Mouse (Mus musculus) midbrain, embryonic 10.5 days (tissue): ENCODE measurements around the gene Tomm70a. TPM values are rescaled to one million over a fixed set of nuclear protein-coding genes. Genes with fewer than 3 reads are reported as not detected.

Source experiments
- DNase-seq: peaks from one replicate; pipeline ENCODE4 v3.0.0-alpha.2; 2017; ENCODE audit warnings: low spot score
- H3K27ac ChIP-seq: fragments of 300-500 bp; sonication (generic); replicated peaks from 2 replicates; pipeline ENCODE4 v1.5.1; 2016; ENCODE audit warnings: mild to moderate bottlenecking
- H3K27me3 ChIP-seq: fragments of 300-500 bp; sonication (generic); 2 replicates; pipeline ENCODE4 v1.6.1; 2016; ENCODE audit warnings: low read depth, mild to moderate bottlenecking; ENCODE audit not compliant: poor library complexity, severe bottlenecking
- H3K36me3 ChIP-seq: fragments of 300-500 bp; sonication (generic); 2 replicates; pipeline ENCODE4 v1.6.1; 2016; ENCODE audit warnings: mild to moderate bottlenecking, moderate library complexity
- H3K4me1 ChIP-seq: fragments of 300-500 bp; sonication (generic); 2 replicates; pipeline ENCODE4 v1.6.1; 2016
- H3K4me3 ChIP-seq: fragments of 300-500 bp; sonication (generic); 2 replicates; pipeline ENCODE4 v1.5.1; 2016; ENCODE audit warnings: mild to moderate bottlenecking, moderate library complexity
- H3K9me3 ChIP-seq: fragments of 300-500 bp; sonication (generic); replicated peaks from 2 replicates; pipeline ENCODE4 v1.6.1; 2016; ENCODE audit warnings: mild to moderate bottlenecking
- WGBS: fragments of 180-500 bp; shearing (Covaris S2); methylation state at CpG from one replicate; pipeline ENCODE4 v1.1.7; 2016; 5-methylcytosine and 5-hydroxymethylcytosine counted together
- polyA plus RNA-seq: library from polyadenylated mRNA; unstranded; fragments of >200 nt; fragmentation: Nextera tagmentation; extraction: Ambion mirVana; gene quantifications from 2 replicates; pipeline ENCODE4 v1.2.1, GENCODE M21; 2016

Tomm70a gene
- polyA plus RNA-seq, 1 experiment from 2014 or later, result 51.0 TPM

DNA sequence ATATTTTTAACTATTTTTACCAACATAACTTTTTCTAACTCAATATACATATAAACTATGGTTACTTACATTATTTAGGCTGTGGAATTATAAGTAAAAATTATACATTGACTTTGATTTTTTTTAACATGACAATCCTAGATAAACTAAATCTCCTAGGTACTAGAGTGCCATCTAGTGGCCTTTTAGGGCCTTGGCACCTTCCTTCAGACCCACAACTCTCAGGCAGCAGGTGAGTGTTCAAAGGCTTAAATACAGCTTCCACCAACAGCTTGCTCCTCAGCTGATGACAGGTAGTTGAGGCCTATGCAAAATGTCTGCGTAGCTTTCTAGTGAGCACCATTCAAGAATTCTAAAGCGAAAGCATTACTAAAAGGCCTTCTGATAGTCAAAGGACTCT is 55.8 kb downstream of the Tomm70a start:
- no peak for DNase-seq
- H3K4me1 ChIP-seq, result peaks cover 4% of the 10 kb centered on the region; the same call in 1 of the 2 replicates
- no peaks in the 10 kb centered on the region for H3K9me3 ChIP-seq
- H3K4me3 ChIP-seq, result no peak overlapping the region
- H3K27ac ChIP-seq, result no peak overlapping the region
- H3K36me3 ChIP-seq, result peaks cover 44% of the 10 kb centered on the region
- H3K27me3 ChIP-seq, result no peaks in the 10 kb centered on the region
- WGBS, result 64% methylated on average over 2 of the region's 2 CpGs

GRCm38 (mm10) chr16:57177664-57178063 is 56.2 kb downstream of the Tomm70a start:
- 90% methylated on average over 10 of the region's 10 CpGs for WGBS
- H3K4me3 ChIP-seq, result no peak overlapping the region
- no peaks in the 10 kb centered on the region for H3K27me3 ChIP-seq
- H3K36me3 ChIP-seq, result peaks cover 44% of the 10 kb centered on the region
- no peak for DNase-seq
- H3K4me1 ChIP-seq, result peaks cover 4% of the 10 kb centered on the region; the same call in 1 of the 2 replicates
- H3K9me3 ChIP-seq, result no peaks in the 10 kb centered on the region
- H3K27ac ChIP-seq, result no peak overlapping the region

- no peaks in the 10 kb centered on the region for H3K9me3 ChIP-seq
- no peak for DNase-seq
- peaks cover 52% of the 10 kb centered on the region for H3K36me3 ChIP-seq
- no peak overlapping the region for H3K27ac ChIP-seq
- H3K27me3 ChIP-seq, result no peaks in the 10 kb centered on the region
- WGBS, result 89% methylated on average over 11 of the region's 11 CpGs
- H3K4me3 ChIP-seq, result no peak overlapping the region
- H3K4me1 ChIP-seq, result no peaks in the 10 kb centered on the region
These were observed 59.7 kb downstream of the Tomm70a start for GRCm38 (mm10) chr16:57181180-57181579.

- peaks cover 45% of the 10 kb centered on the region for H3K36me3 ChIP-seq
- H3K27me3 ChIP-seq, result no peaks in the 10 kb centered on the region
- WGBS, result 87% methylated on average over 5 of the region's 5 CpGs
- H3K4me1 ChIP-seq, result no peaks in the 10 kb centered on the region
- H3K4me3 ChIP-seq, result no peak overlapping the region
- no peak overlapping the region for H3K27ac ChIP-seq
- no peaks in the 10 kb centered on the region for H3K9me3 ChIP-seq
- DNase-seq, result no peak
These were observed 60.5 kb downstream of the Tomm70a start for GRCm38 (mm10) chr16:57182037-57182436.

- Histone ChIP-seq H3K4me3 (no peak overlapping the region), H3K27ac (no peak overlapping the region), H3K27me3 (no peaks in the 10 kb centered on the region), H3K9me3 (no peaks in the 10 kb centered on the region), H3K4me1 (no peaks in the 10 kb centered on the region), H3K36me3 (peaks cover 61% of the 10 kb centered on the region)
- no peak for DNase-seq
- 99% methylated on average over 4 of the region's 4 CpGs for WGBS
These were observed 65.1 kb downstream of the Tomm70a start for GRCm38 (mm10) chr16:57186618-57187017.

DNA sequence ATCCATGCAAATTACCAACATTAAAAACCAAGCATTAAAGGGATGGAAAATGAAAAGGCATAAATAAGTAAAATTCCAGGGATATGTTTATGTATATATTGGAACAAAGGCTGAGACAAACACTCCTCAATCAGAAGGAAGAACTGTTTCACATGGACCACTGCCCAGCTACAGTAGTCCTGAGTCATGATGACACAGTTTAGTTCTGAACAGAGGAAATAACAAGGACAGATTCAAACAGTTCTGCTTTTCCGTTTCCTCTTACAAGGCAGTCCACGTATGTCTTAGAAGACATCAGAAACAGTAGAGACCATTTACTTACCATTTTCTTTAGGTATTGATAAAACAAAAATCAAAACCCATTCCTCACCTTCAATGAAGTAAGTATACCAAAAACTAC is 68.0 kb downstream of the Tomm70a start:
- H3K27me3 ChIP-seq, result no peaks in the 10 kb centered on the region
- no peak overlapping the region for H3K27ac ChIP-seq
- H3K9me3 ChIP-seq, result no peaks in the 10 kb centered on the region
- no peak overlapping the region for H3K4me3 ChIP-seq
- peaks cover 46% of the 10 kb centered on the region for H3K36me3 ChIP-seq
- 94% methylated on average over 2 of the region's 2 CpGs for WGBS
- no peaks in the 10 kb centered on the region for H3K4me1 ChIP-seq
- DNase-seq, result no peak

DNA sequence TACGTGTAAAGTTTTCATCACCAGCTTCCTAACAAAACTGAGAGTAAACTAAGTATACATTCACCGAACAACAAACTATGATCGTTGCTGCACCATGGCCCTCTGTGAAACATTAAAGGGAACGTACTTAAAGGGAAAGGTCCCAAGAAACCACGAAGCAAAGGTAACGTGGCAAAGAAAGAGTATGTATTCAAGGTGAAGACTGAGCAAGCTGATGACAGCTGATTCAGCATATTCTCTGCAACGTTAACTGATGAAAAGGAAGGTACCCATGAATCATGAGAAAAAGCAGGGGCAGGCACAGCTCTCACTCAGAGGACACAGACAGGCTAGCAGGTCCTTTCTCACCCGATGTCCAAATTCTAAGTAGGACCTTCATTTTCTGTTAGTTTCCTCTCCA is 68.9 kb downstream of the Tomm70a start:
- Histone ChIP-seq H3K27ac (no peak overlapping the region), H3K4me3 (no peak overlapping the region), H3K36me3 (peaks cover 46% of the 10 kb centered on the region), H3K9me3 (no peaks in the 10 kb centered on the region), H3K27me3 (no peaks in the 10 kb centered on the region), H3K4me1 (no peaks in the 10 kb centered on the region)
- DNase-seq, result no peak
- WGBS, result 95% methylated on average over 8 of the region's 8 CpGs

DNA sequence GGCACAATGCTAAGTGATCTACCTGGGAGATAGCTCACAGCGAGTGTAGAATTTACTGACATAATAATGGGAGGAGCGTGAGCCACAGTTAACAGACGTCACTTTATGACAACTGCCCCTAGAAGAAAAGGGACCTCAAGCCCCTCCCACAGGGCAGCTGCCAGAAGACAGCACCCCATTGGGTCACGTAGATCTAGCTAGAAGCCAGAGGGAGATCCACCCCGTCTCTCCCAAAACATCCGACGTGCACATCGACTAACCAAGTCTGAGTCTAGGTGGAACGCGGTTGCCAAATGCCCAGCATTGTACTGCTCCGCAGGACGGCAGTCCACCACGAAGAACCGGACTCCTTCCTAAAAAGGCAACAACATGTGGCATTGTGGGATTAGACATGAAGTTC is 69.7 kb downstream of the Tomm70a start:
- Histone ChIP-seq H3K27me3 (no peaks in the 10 kb centered on the region), H3K27ac (no peak overlapping the region), H3K4me1 (no peaks in the 10 kb centered on the region), H3K9me3 (no peaks in the 10 kb centered on the region), H3K4me3 (no peak overlapping the region), H3K36me3 (peaks cover 39% of the 10 kb centered on the region)
- 93% methylated on average over 14 of the region's 14 CpGs for WGBS
- DNase-seq, result no peak

GRCm38 (mm10) chr16:57196590-57196989 is 75.1 kb downstream of the Tomm70a start:
- no peaks in the 10 kb centered on the region for H3K4me1 ChIP-seq
- H3K9me3 ChIP-seq, result no peaks in the 10 kb centered on the region
- no peak overlapping the region for H3K4me3 ChIP-seq
- peaks cover 29% of the 10 kb centered on the region for H3K36me3 ChIP-seq
- H3K27me3 ChIP-seq, result no peaks in the 10 kb centered on the region
- no peak for DNase-seq
- 88% methylated on average over 5 of the region's 5 CpGs for WGBS
- H3K27ac ChIP-seq, result no peak overlapping the region

DNA sequence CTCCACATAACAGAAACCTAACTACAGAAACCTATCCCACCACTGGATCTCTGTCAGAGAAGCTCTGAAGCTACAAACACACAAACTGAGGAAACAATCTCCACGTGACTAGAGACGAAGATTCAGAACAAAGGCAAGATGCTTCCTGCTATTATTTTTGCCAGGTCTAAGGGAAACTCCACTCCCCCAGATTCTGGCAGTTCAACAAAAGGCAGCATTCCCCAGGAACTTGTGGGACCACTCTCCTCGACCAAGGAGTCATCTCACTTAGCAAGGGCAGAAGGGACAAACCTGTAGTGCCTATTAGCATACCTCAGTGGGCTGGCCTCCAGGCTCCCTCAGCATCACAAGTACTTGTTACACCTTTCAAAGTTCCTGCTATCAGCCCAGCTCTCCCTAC is 75.8 kb downstream of the Tomm70a start:
- H3K27ac ChIP-seq, result no peak overlapping the region
- H3K4me3 ChIP-seq, result no peak overlapping the region
- no peaks in the 10 kb centered on the region for H3K4me1 ChIP-seq
- 76% methylated on average over 3 of the region's 3 CpGs for WGBS
- no peaks in the 10 kb centered on the region for H3K27me3 ChIP-seq
- no peak for DNase-seq
- H3K36me3 ChIP-seq, result peaks cover 22% of the 10 kb centered on the region
- no peaks in the 10 kb centered on the region for H3K9me3 ChIP-seq

Other genes starting within 250 kb of the Tomm70a start
- 6.9 and 9.3 TPM in 2 replicates for gene Tmem45a, start 235.5 kb upstream of the Tomm70a start, polyA plus RNA-seq
- not detected in 2 replicates for gene Lnp1, start 193.6 kb upstream of the Tomm70a start, polyA plus RNA-seq
- not detected in 2 replicates for gene Tmem45a2, start 50.3 kb upstream of the Tomm70a start, polyA plus RNA-seq
- 53.1 and 54.4 TPM in 2 replicates for gene Nit2, start 45.6 kb downstream of the Tomm70a start, polyA plus RNA-seq
- gene Tbc1d23, start 109.8 kb downstream of the Tomm70a start, polyA plus RNA-seq, result 15.5 and 22.6 TPM in 2 replicates
- gene Tmem30c, start 171.2 kb downstream of the Tomm70a start, polyA plus RNA-seq, result 0.09 TPM in 2 replicates
- gene Filip1l, start 231.4 kb downstream of the Tomm70a start, polyA plus RNA-seq, result 6.7 and 7.0 TPM in 2 replicates